Mouse (Mus musculus): ENCODE data around the gene Zfp839. TPM values are rescaled to one million over a fixed set of nuclear protein-coding genes. Genes with fewer than 3 reads are reported as not detected.

Zfp839 gene
- total RNA-seq, 1 experiment, result 5.4 TPM

GRCm38 (mm10) chr12:110902106-110902505 lies 52.1 kb downstream of the Zfp839 start:
- no peak for DNase-seq (ENCODE audit: low read depth, low spot score)
- in situ Hi-C loops (cut with MboI; ENCODE audit: low sequenced_read_pairs in 2 of 2, unreplicated experiment in 2 of 2), result no loop called here
- no peaks in the 10 kb centered on the region for H3K36me3 ChIP-seq (ENCODE audit: control insufficient read depth, insufficient read depth, low read length, poor library complexity, severe bottlenecking)
- no peak overlapping the region for H3K4me3 ChIP-seq (ENCODE audit: insufficient read depth in 1 of 2, low read depth in 1 of 2, low read length in 2 of 2, poor library complexity in 1 of 2, severe bottlenecking in 1 of 2)
- no peak overlapping the region for H3K27ac ChIP-seq (ENCODE audit: insufficient read depth, low read depth, low read length, poor library complexity, severe bottlenecking)
- no peaks in the 10 kb centered on the region for H3K9me3 ChIP-seq (ENCODE audit: control insufficient read depth, insufficient read depth, low read depth, low read length)
- H3K4me1 ChIP-seq (ENCODE audit: control insufficient read depth in 2 of 2, insufficient read depth in 2 of 2, low read length in 2 of 2, poor library complexity in 1 of 2), result no peaks in the 10 kb centered on the region
- no peak for TF ChIP-seq ZNF384 (IDR thresholded peaks at IDR 0.05; ENCODE audit: low read depth, low read length)
- no peak for TF ChIP-seq MAFK (IDR thresholded peaks at IDR 0.05; ENCODE audit: insufficient read depth, low read depth, low read length)
- no peak for TF ChIP-seq ZC3H11A (IDR thresholded peaks at IDR 0.05; ENCODE audit: borderline replicate concordance, low read depth, low read length)
- no peak for TF ChIP-seq CHD2 (IDR thresholded peaks at IDR 0.05; ENCODE audit: low read depth, low read length)
- no peak for TF ChIP-seq HCFC1 (IDR thresholded peaks at IDR 0.05; ENCODE audit: borderline replicate concordance, insufficient read depth, low read length)
- H3K9ac ChIP-seq (ENCODE audit: insufficient read depth, low read depth, low read length, poor library complexity, severe bottlenecking), result no peak overlapping the region

GRCm38 (mm10) chr12:110903536-110903935 lies 53.5 kb downstream of the Zfp839 start:
- no peak for TF ChIP-seq ZNF384 (IDR thresholded peaks at IDR 0.05; ENCODE audit: low read depth, low read length)
- no peak for TF ChIP-seq ZC3H11A (IDR thresholded peaks at IDR 0.05; ENCODE audit: borderline replicate concordance, low read depth, low read length)
- TF ChIP-seq CHD2 (IDR thresholded peaks at IDR 0.05; ENCODE audit: low read depth, low read length), result no peak
- TF ChIP-seq MAFK (IDR thresholded peaks at IDR 0.05; ENCODE audit: insufficient read depth, low read depth, low read length), result no peak
- TF ChIP-seq HCFC1 (IDR thresholded peaks at IDR 0.05; ENCODE audit: borderline replicate concordance, insufficient read depth, low read length), result no peak

DNA sequence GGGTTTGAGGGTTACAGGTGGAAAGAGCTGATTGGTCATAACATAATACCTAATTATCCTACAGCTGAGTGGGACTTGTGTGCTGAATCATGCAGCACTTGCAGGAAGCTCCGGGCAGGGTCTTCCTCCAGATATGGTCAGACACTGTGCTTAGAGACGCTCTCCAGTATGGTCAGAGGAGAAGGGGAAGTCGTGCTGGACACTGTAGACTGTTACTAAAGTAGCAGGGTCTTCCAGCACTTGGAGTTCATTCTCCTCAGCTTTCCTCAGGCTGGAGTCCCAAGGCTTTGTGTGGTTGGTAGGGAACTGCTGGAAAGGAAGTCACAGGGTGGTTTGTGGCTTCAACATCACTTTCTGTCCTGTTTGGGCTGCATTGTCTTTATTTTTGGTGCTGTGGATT lies 57.8 kb downstream of the Zfp839 start:
- TF ChIP-seq MAFK (IDR thresholded peaks at IDR 0.05; ENCODE audit: insufficient read depth, low read depth, low read length), result no peak
- no peak for DNase-seq (ENCODE audit: low read depth, low spot score)
- no peak overlapping the region for H3K4me3 ChIP-seq (ENCODE audit: insufficient read depth in 1 of 2, low read depth in 1 of 2, low read length in 2 of 2, poor library complexity in 1 of 2, severe bottlenecking in 1 of 2)
- H3K9ac ChIP-seq (ENCODE audit: insufficient read depth, low read depth, low read length, poor library complexity, severe bottlenecking), result no peak overlapping the region
- no peak overlapping the region for H3K27ac ChIP-seq (ENCODE audit: insufficient read depth, low read depth, low read length, poor library complexity, severe bottlenecking)
- in situ Hi-C loops (cut with MboI; ENCODE audit: low sequenced_read_pairs in 2 of 2, unreplicated experiment in 2 of 2), result no loop called here
- no peaks in the 10 kb centered on the region for H3K36me3 ChIP-seq (ENCODE audit: control insufficient read depth, insufficient read depth, low read length, poor library complexity, severe bottlenecking)
- no peaks in the 10 kb centered on the region for H3K9me3 ChIP-seq (ENCODE audit: control insufficient read depth, insufficient read depth, low read depth, low read length)
- H3K4me1 ChIP-seq (ENCODE audit: control insufficient read depth in 2 of 2, insufficient read depth in 2 of 2, low read length in 2 of 2, poor library complexity in 1 of 2), result no peaks in the 10 kb centered on the region

More at GRCm38 (mm10) chr12:110903536-110903935, 53.5 kb downstream of the Zfp839 start:
- no peaks in the 10 kb centered on the region for H3K4me1 ChIP-seq (ENCODE audit: control insufficient read depth in 2 of 2, insufficient read depth in 2 of 2, low read length in 2 of 2, poor library complexity in 1 of 2)
- H3K9ac ChIP-seq (ENCODE audit: insufficient read depth, low read depth, low read length, poor library complexity, severe bottlenecking), result no peak overlapping the region
- in situ Hi-C loops (cut with MboI; ENCODE audit: low sequenced_read_pairs in 2 of 2, unreplicated experiment in 2 of 2), result no loop called here
- DNase-seq (ENCODE audit: low read depth, low spot score), result no peak
- no peak overlapping the region for H3K27ac ChIP-seq (ENCODE audit: insufficient read depth, low read depth, low read length, poor library complexity, severe bottlenecking)
- H3K4me3 ChIP-seq (ENCODE audit: insufficient read depth in 1 of 2, low read depth in 1 of 2, low read length in 2 of 2, poor library complexity in 1 of 2, severe bottlenecking in 1 of 2), result no peak overlapping the region
- no peaks in the 10 kb centered on the region for H3K36me3 ChIP-seq (ENCODE audit: control insufficient read depth, insufficient read depth, low read length, poor library complexity, severe bottlenecking)
- no peaks in the 10 kb centered on the region for H3K9me3 ChIP-seq (ENCODE audit: control insufficient read depth, insufficient read depth, low read depth, low read length)

DNA sequence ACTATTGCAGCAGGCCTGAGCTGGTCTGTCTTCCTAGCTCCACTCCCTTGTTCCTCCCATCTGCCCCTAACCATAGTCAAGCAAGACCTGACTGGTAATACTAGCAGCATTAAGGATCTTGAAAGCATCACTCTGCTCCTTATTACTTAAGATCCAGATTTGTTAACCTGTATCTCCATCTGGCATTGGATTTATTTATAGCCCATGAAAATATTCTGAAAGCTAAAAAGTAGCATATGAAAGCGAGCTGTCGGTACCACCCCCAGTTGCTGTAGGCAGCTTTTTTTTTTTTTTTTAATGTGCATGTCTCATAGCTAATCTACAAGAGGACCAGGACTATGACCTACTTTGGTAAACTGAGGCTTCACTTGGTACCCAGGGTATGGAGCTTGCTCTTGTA lies 59.9 kb downstream of the Zfp839 start:
- in situ Hi-C loops (cut with MboI; ENCODE audit: low sequenced_read_pairs in 2 of 2, unreplicated experiment in 2 of 2), result no loop called here
- no peaks in the 10 kb centered on the region for H3K9me3 ChIP-seq (ENCODE audit: control insufficient read depth, insufficient read depth, low read depth, low read length)
- DNase-seq (ENCODE audit: low read depth, low spot score), result no peak
- no peak for TF ChIP-seq ZC3H11A (IDR thresholded peaks at IDR 0.05; ENCODE audit: borderline replicate concordance, low read depth, low read length)
- TF ChIP-seq MAFK (IDR thresholded peaks at IDR 0.05; ENCODE audit: insufficient read depth, low read depth, low read length), result no peak
- TF ChIP-seq ZNF384 (IDR thresholded peaks at IDR 0.05; ENCODE audit: low read depth, low read length), result no peak
- TF ChIP-seq HCFC1 (IDR thresholded peaks at IDR 0.05; ENCODE audit: borderline replicate concordance, insufficient read depth, low read length), result no peak
- no peak for TF ChIP-seq CHD2 (IDR thresholded peaks at IDR 0.05; ENCODE audit: low read depth, low read length)
- H3K9ac ChIP-seq (ENCODE audit: insufficient read depth, low read depth, low read length, poor library complexity, severe bottlenecking), result no peak overlapping the region
- H3K4me1 ChIP-seq (ENCODE audit: control insufficient read depth in 2 of 2, insufficient read depth in 2 of 2, low read length in 2 of 2, poor library complexity in 1 of 2), result no peaks in the 10 kb centered on the region
- H3K27ac ChIP-seq (ENCODE audit: insufficient read depth, low read depth, low read length, poor library complexity, severe bottlenecking), result no peak overlapping the region
- H3K36me3 ChIP-seq (ENCODE audit: control insufficient read depth, insufficient read depth, low read length, poor library complexity, severe bottlenecking), result no peaks in the 10 kb centered on the region
- H3K4me3 ChIP-seq (ENCODE audit: insufficient read depth in 1 of 2, low read depth in 1 of 2, low read length in 2 of 2, poor library complexity in 1 of 2, severe bottlenecking in 1 of 2), result no peak overlapping the region

DNA sequence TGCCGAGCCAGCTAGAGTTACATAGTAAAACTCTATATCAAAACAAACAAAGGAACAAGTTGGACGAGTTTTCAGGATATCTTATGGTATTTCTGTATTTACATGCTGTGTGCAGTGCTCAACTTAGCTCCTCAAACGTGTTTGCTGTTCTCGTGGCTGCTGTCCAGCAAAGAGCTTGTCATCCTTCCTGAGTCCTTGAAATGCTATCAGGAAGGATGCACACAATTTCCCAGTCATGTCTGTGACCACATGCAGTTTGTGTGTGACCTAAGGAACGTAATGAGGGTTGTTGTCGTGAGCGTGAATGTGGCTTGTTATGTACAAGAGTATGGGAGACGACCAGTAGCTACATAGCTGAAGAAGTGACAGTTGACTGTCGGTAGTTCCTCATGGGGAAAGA lies 65.7 kb downstream of the Zfp839 start:
- in situ Hi-C loops (cut with MboI; ENCODE audit: low sequenced_read_pairs in 2 of 2, unreplicated experiment in 2 of 2), result no loop called here
- no peak for TF ChIP-seq ZC3H11A (IDR thresholded peaks at IDR 0.05; ENCODE audit: borderline replicate concordance, low read depth, low read length)
- TF ChIP-seq HCFC1 (IDR thresholded peaks at IDR 0.05; ENCODE audit: borderline replicate concordance, insufficient read depth, low read length), result no peak
- no peak for TF ChIP-seq MAFK (IDR thresholded peaks at IDR 0.05; ENCODE audit: insufficient read depth, low read depth, low read length)
- no peak for TF ChIP-seq ZNF384 (IDR thresholded peaks at IDR 0.05; ENCODE audit: low read depth, low read length)
- TF ChIP-seq CHD2 (IDR thresholded peaks at IDR 0.05; ENCODE audit: low read depth, low read length), result no peak
- Histone ChIP-seq H3K4me3 (ENCODE audit: insufficient read depth in 1 of 2, low read depth in 1 of 2, low read length in 2 of 2, poor library complexity in 1 of 2, severe bottlenecking in 1 of 2) (no peak overlapping the region), H3K4me1 (ENCODE audit: control insufficient read depth in 2 of 2, insufficient read depth in 2 of 2, low read length in 2 of 2, poor library complexity in 1 of 2) (no peaks in the 10 kb centered on the region), H3K36me3 (ENCODE audit: control insufficient read depth, insufficient read depth, low read length, poor library complexity, severe bottlenecking) (peaks cover 5% of the 10 kb centered on the region; the same call in 1 of the 2 replicates), H3K9me3 (ENCODE audit: control insufficient read depth, insufficient read depth, low read depth, low read length) (no peaks in the 10 kb centered on the region), H3K9ac (ENCODE audit: insufficient read depth, low read depth, low read length, poor library complexity, severe bottlenecking) (no peak overlapping the region), H3K27ac (ENCODE audit: insufficient read depth, low read depth, low read length, poor library complexity, severe bottlenecking) (no peak overlapping the region)
- no peak for DNase-seq (ENCODE audit: low read depth, low spot score)

Other genes starting within 250 kb of the Zfp839 start
- 405 and 694 TPM in 2 replicates for gene Dync1h1, start 248.8 kb upstream of the Zfp839 start, total RNA-seq (2012; rRNA removed)
- gene 1700001K19Rik, start 167.6 kb upstream of the Zfp839 start, total RNA-seq (2012; rRNA removed), result not detected in 2 replicates
- 1,672 and 2,383 TPM in 2 replicates for gene Hsp90aa1, start 147.5 kb upstream of the Zfp839 start, total RNA-seq (2012; rRNA removed)
- gene Wdr20, start 112.3 kb upstream of the Zfp839 start, total RNA-seq (2012; rRNA removed), result 27.4 and 30.3 TPM in 2 replicates
- gene Mok, start 9.3 kb upstream of the Zfp839 start, total RNA-seq (2012; rRNA removed), result 14.9 and 23.5 TPM in 2 replicates
- 77.6 and 86.5 TPM in 2 replicates for gene Cinp, start 38.9 kb downstream of the Zfp839 start, total RNA-seq (2012; rRNA removed)
- 11.2 and 12.6 TPM in 2 replicates for gene Tecpr2, start 39.0 kb downstream of the Zfp839 start, total RNA-seq (2012; rRNA removed)
- gene Ankrd9, start 128.8 kb downstream of the Zfp839 start, total RNA-seq (2012; rRNA removed), result 12.4 and 13.1 TPM in 2 replicates
- gene Rcor1, start 189.1 kb downstream of the Zfp839 start, total RNA-seq (2012; rRNA removed), result 10.4 and 13.0 TPM in 2 replicates

Data from ES-E14 (cell line).